Comparison of ENCODE assay signal across 10 mouse cellular contexts in the genomic region with DNA sequence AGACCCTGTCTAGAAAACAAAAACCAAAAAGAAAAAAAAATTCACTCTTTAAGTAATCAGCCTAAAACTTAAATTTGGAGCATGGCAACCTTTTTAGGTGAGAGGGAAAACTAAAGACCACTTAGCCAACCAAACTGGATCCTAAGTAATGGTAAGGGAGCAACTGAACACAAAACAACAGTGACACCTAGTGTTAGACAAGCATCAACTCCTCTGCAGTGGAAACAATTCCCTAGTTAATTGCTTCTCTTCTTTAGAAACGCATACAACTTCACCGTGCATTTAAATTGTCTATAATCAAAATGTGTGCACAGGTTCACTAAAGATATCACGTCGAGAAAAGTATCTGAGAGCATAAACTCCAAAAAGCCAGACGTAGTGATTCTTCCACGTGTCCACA.
DNase-seq lines count a peak whose midpoint lies in the region; ATAC-seq and TF ChIP-seq lines count a peak whose summit lies in the region.
"Had no signal": no experiment of that assay in that cellular context is flagged by ENCODE, and none has a peak within 500 bp of the region (broad histone marks: within the 10 kb centered on the region; RNA-seq: fewer than 3 reads in every experiment).

No protein-coding gene starts in this region.

- H3K4me3 ChIP-seq in layer of hippocampus, adult 2 months: no peak overlapping the region
- H3K4me3 ChIP-seq: limb, embryonic 15.5 days; neural tube, embryonic 13.5 days had no signal

- no peak overlapping the region for H3K27ac ChIP-seq in layer of hippocampus, adult 2 months
- H3K27ac ChIP-seq: limb, embryonic 15.5 days; neural tube, embryonic 13.5 days had no signal

- DNase-seq in layer of hippocampus, adult 2 months (ENCODE audit: low spot score in 2 of 2): no peak
- no peak for DNase-seq in layer of hippocampus, adult 9-11 months
- DNase-seq in ES-CJ7 (ENCODE audit: low read depth, low spot score) (peak; percentile 48), ZHBTc4 (ENCODE audit: low read depth, low spot score) (peak; percentile 32)
- DNase-seq in thymus, adult 18-20 months: no peak
- DNase-seq in kidney, adult 11 months: no peak

- ATAC-seq in megakaryocyte-erythroid progenitor cell, adult 5-6 weeks (replicated peaks; ENCODE audit: low FRiP score, low TSS enrichment, poor library complexity, severe bottlenecking): 0 out of 2 replicates have a peak, but pooled peaks have one; percentile 52
- ATAC-seq: hindbrain, embryonic 16.5 days had no signal

- peak; percentile 93 for TF ChIP-seq CTCF in layer of hippocampus, adult 2 months (conservative IDR thresholded peaks at IDR 0.05)

Comparison
In these comparisons a context has a peak if more than half of its experiments do, and no peak if none do; other contexts are left out.
1. DNase-seq: peak in ES-CJ7 (single experiment) and ZHBTc4 (single experiment); none in layer of hippocampus, adult 2 months (0 of 2), layer of hippocampus, adult 9-11 months (single experiment), thymus, adult 18-20 months (0 of 2) and kidney, adult 11 months (single experiment).